Comparison of ENCODE assay signal across 17 mouse cellular contexts in genomic region chr7:64239138-64239805, GRCm38 (mm10). TPM values are rescaled to one million over a fixed set of nuclear protein-coding genes. Genes with fewer than 3 reads are reported as not detected.
A peak's percentile ranks its signal among the peaks of the same experiment; 100 is the strongest.
DNase-seq lines count a peak whose midpoint lies in the region; ATAC-seq and TF ChIP-seq lines count a peak whose summit lies in the region.
"Had no signal": no experiment of that assay in that cellular context is flagged by ENCODE, and none has a peak within 500 bp of the region (broad histone marks: within the 10 kb centered on the region; RNA-seq: fewer than 3 reads in every experiment).

No protein-coding gene starts in this region.

- peak overlapping the region; percentile 63 for H3K27ac ChIP-seq in gastrocnemius, adult 2 months
- no peak overlapping the region for H3K27ac ChIP-seq in midbrain, embryonic 11.5 days (ENCODE audit: low read depth, low read length)
- H3K27ac ChIP-seq in midbrain, embryonic 14.5 days (replicated peaks; ENCODE audit: low read depth, low read length), result no peak overlapping the region
- peak overlapping the region; percentile 45; the same call in 1 of the 2 replicates for H3K27ac ChIP-seq in embryonic facial prominence, embryonic 13.5 days
- H3K27ac ChIP-seq in forebrain, embryonic 12.5 days, result no peak overlapping the region
- H3K27ac ChIP-seq: embryonic facial prominence, embryonic 12.5 days; heart, embryonic 10.5 days; hindbrain, embryonic 12.5 days had no signal

- no peak overlapping the region for H3K4me3 ChIP-seq in gastrocnemius, adult 2 months
- H3K4me3 ChIP-seq in midbrain, embryonic 11.5 days (ENCODE audit: low read depth, low read length), result no peak overlapping the region
- H3K4me3 ChIP-seq in midbrain, embryonic 14.5 days (replicated peaks; ENCODE audit: low read depth, low read length), result no peak overlapping the region
- no peak overlapping the region for H3K4me3 ChIP-seq in embryonic facial prominence, embryonic 13.5 days
- H3K4me3 ChIP-seq in myocyte, result no peak overlapping the region
- no peak overlapping the region for H3K4me3 ChIP-seq in forebrain, embryonic 12.5 days (replicated peaks)
- H3K4me3 ChIP-seq: embryonic facial prominence, embryonic 12.5 days; heart, embryonic 10.5 days; hindbrain, embryonic 12.5 days had no signal

- no peak for TF ChIP-seq POLR2A in myocyte (IDR thresholded peaks at IDR 0.05; ENCODE audit: insufficient read length, low read depth)

- H3K36me3 ChIP-seq in midbrain, embryonic 11.5 days (ENCODE audit: control insufficient read depth, insufficient read depth, low read length), result no peaks in the 10 kb centered on the region
- H3K36me3 ChIP-seq in midbrain, embryonic 14.5 days (ENCODE audit: control insufficient read depth, insufficient read depth, low read length), result no peaks in the 10 kb centered on the region
- H3K36me3 ChIP-seq in embryonic facial prominence, embryonic 13.5 days, result no peaks in the 10 kb centered on the region
- no peaks in the 10 kb centered on the region for H3K36me3 ChIP-seq in myocyte (ENCODE audit: control insufficient read depth, insufficient read depth)
- no peaks in the 10 kb centered on the region for H3K36me3 ChIP-seq in forebrain, embryonic 12.5 days (replicated peaks)
- H3K36me3 ChIP-seq: embryonic facial prominence, embryonic 12.5 days; heart, embryonic 10.5 days; hindbrain, embryonic 12.5 days had no signal

- DNase-seq in gastrocnemius, adult 2 months, result no peak
- DNase-seq in gastrocnemius, adult 18-20 months (ENCODE audit: low spot score), result no peak
- DNase-seq in midbrain, embryonic 11.5 days (ENCODE audit: low spot score, missing footprints), result peak; percentile 10
- no peak for DNase-seq in midbrain, embryonic 14.5 days
- DNase-seq in spleen, postnatal 10 days (ENCODE audit: low spot score in 2 of 2), result no peak
- DNase-seq: adrenal gland, postnatal 10 days; gastrocnemius, postnatal 36 days; heart, postnatal 4 days had no signal

- H3K27me3 ChIP-seq in midbrain, embryonic 11.5 days (ENCODE audit: control insufficient read depth, insufficient read depth, low read length), result no peaks in the 10 kb centered on the region
- no peaks in the 10 kb centered on the region for H3K27me3 ChIP-seq in midbrain, embryonic 14.5 days (ENCODE audit: control insufficient read depth, insufficient read depth, low read length)
- no peaks in the 10 kb centered on the region for H3K27me3 ChIP-seq in embryonic facial prominence, embryonic 13.5 days
- H3K27me3 ChIP-seq in myocyte (ENCODE audit: control insufficient read depth, insufficient read depth, insufficient read length), result no peaks in the 10 kb centered on the region
- H3K27me3 ChIP-seq in forebrain, embryonic 12.5 days, result no peaks in the 10 kb centered on the region
- H3K27me3 ChIP-seq: embryonic facial prominence, embryonic 12.5 days; hindbrain, embryonic 12.5 days had no signal

- no peak for ATAC-seq in midbrain, embryonic 11.5 days (ENCODE audit: low FRiP score)
- no peak for ATAC-seq in midbrain, embryonic 14.5 days (ENCODE audit: low FRiP score, low TSS enrichment)
- no peak for ATAC-seq in embryonic facial prominence, embryonic 13.5 days (ENCODE audit: insufficient number of reproducible peaks, insufficient read depth, low FRiP score, low TSS enrichment, low read depth)
- no peak for ATAC-seq in forebrain, embryonic 12.5 days (ENCODE audit: low FRiP score)
- ATAC-seq: forebrain, embryonic 16.5 days; hindbrain, embryonic 16.5 days; inflammation-experienced regulatory T-cells, adult 6 months had no signal

- no peak overlapping the region for H3K4me2 ChIP-seq in midbrain, embryonic 11.5 days
- no peak overlapping the region for H3K4me2 ChIP-seq in midbrain, embryonic 14.5 days (ENCODE audit: low read length)
- no peak overlapping the region for H3K4me2 ChIP-seq in embryonic facial prominence, embryonic 13.5 days
- H3K4me2 ChIP-seq in myocyte (ENCODE audit: low read depth), result peak overlapping the region; percentile 60
- no peak overlapping the region for H3K4me2 ChIP-seq in forebrain, embryonic 12.5 days
- H3K4me2 ChIP-seq: embryonic facial prominence, embryonic 12.5 days; hindbrain, embryonic 12.5 days had no signal

- no peak overlapping the region for H3K9ac ChIP-seq in midbrain, embryonic 11.5 days (ENCODE audit: low read length)
- no peak overlapping the region for H3K9ac ChIP-seq in midbrain, embryonic 14.5 days (replicated peaks; ENCODE audit: low read length)
- H3K9ac ChIP-seq in embryonic facial prominence, embryonic 13.5 days, result no peak overlapping the region
- no peak overlapping the region for H3K9ac ChIP-seq in forebrain, embryonic 12.5 days
- H3K9ac ChIP-seq: embryonic facial prominence, embryonic 12.5 days; hindbrain, embryonic 12.5 days had no signal

- H3ac ChIP-seq in myocyte (ENCODE audit: control insufficient read depth, insufficient read length), result no peak overlapping the region

- H3K79me2 ChIP-seq in myocyte (ENCODE audit: control insufficient read depth, insufficient read depth), result no peaks in the 10 kb centered on the region

- TF ChIP-seq CTCF in gastrocnemius, adult 2 months (IDR thresholded peaks at IDR 0.05), result no peak

- 89% methylated on average over 9 of the region's 9 CpGs for WGBS in midbrain, embryonic 11.5 days
- WGBS in midbrain, embryonic 14.5 days, result 86% methylated on average over 9 of the region's 9 CpGs
- WGBS in embryonic facial prominence, embryonic 13.5 days, result 83% methylated on average over 9 of the region's 9 CpGs
- WGBS in forebrain, embryonic 12.5 days, result 86% methylated on average over 9 of the region's 9 CpGs

- intact Hi-C loops in gastrocnemius, adult 2 months (cut with DNase I), result no loop called here

- H3K9me3 ChIP-seq in midbrain, embryonic 11.5 days (ENCODE audit: control insufficient read depth, low read length), result no peaks in the 10 kb centered on the region
- H3K9me3 ChIP-seq in midbrain, embryonic 14.5 days (ENCODE audit: control insufficient read depth, low read length), result no peaks in the 10 kb centered on the region
- H3K9me3 ChIP-seq in embryonic facial prominence, embryonic 13.5 days, result no peaks in the 10 kb centered on the region
- no peaks in the 10 kb centered on the region for H3K9me3 ChIP-seq in forebrain, embryonic 12.5 days
- H3K9me3 ChIP-seq: embryonic facial prominence, embryonic 12.5 days; heart, embryonic 10.5 days; hindbrain, embryonic 12.5 days had no signal

- no peaks in the 10 kb centered on the region for H3K4me1 ChIP-seq in midbrain, embryonic 11.5 days (ENCODE audit: control insufficient read depth, insufficient read depth, low read length)
- no peaks in the 10 kb centered on the region for H3K4me1 ChIP-seq in midbrain, embryonic 14.5 days (ENCODE audit: control insufficient read depth, insufficient read depth, low read length)
- peaks cover 23% of the 10 kb centered on the region for H3K4me1 ChIP-seq in embryonic facial prominence, embryonic 13.5 days
- H3K4me1 ChIP-seq in forebrain, embryonic 12.5 days, result peaks cover 3% of the 10 kb centered on the region; the same call in 1 of the 2 replicates
- H3K4me1 ChIP-seq: heart, embryonic 10.5 days; hindbrain, embryonic 12.5 days had no signal

TF ChIP-seq in myocyte, 11 proteins besides CTCF, POLR2A, EP300 and RAD21:
- no peak for TF ChIP-seq REST (IDR thresholded peaks at IDR 0.05; ENCODE audit: insufficient read depth, insufficient read length)
- no peak for TF ChIP-seq MAX (IDR thresholded peaks at IDR 0.05; ENCODE audit: low read depth)
- TF ChIP-seq TCF3 (IDR thresholded peaks at IDR 0.05; ENCODE audit: insufficient read length, low read depth), result no peak
- peak in 2 of 3 experiments; percentile 34 to 59 for TF ChIP-seq MYOG (IDR thresholded peaks at IDR 0.05; ENCODE audit: control insufficient read depth in 1 of 3, insufficient read depth in 1 of 3, insufficient read length in 2 of 3, low read depth in 2 of 3)
- TF ChIP-seq TCF12 (IDR thresholded peaks at IDR 0.05; ENCODE audit: insufficient read depth, poor library complexity, severe bottlenecking), result no peak
- TF ChIP-seq USF1 (IDR thresholded peaks at IDR 0.05; ENCODE audit: low read depth), result no peak
- no peak for TF ChIP-seq SRF (IDR thresholded peaks at IDR 0.05; ENCODE audit: control insufficient read depth, insufficient read length, low read depth)
- TF ChIP-seq CEBPB (IDR thresholded peaks at IDR 0.05; ENCODE audit: insufficient read depth, poor library complexity, severe bottlenecking), result 0 out of 2 replicates have a peak, but pooled peaks have one; percentile 2
- peak in 2 of 3 experiments; percentile 22 to 70 for TF ChIP-seq MYOD1 (IDR thresholded peaks at IDR 0.05; ENCODE audit: control insufficient read depth in 1 of 3, insufficient read length in 2 of 3, low read depth in 2 of 3)

RNA-seq across cellular contexts. Expression of gene Mtmr10, which starts 48.2 kb away (rescaled TPM):
- total RNA-seq in gastrocnemius, adult 2 months (2021), result 10 to 100 TPM; 19.6 to 28.7 TPM
- total RNA-seq in gastrocnemius, adult 18-20 months (2021), result 10 to 100 TPM; 17.3 to 19.0 TPM
- polyA plus RNA-seq in midbrain, embryonic 11.5 days (2014; fragmentation: Nextera tagmentation; extraction: Ambion mirVana), result 17.7 and 17.8 TPM in 2 replicates
- polyA plus RNA-seq in midbrain, embryonic 14.5 days (2014; fragmentation: Nextera tagmentation; extraction: Ambion mirVana), result 7.5 and 13.1 TPM in 2 replicates
- polyA plus RNA-seq in embryonic facial prominence, embryonic 13.5 days (2015; fragmentation: Nextera tagmentation; extraction: Ambion mirVana), result 13.6 and 14.5 TPM in 2 replicates
- polyA plus RNA-seq in myocyte (2012; fragmentation: generic; extraction: Trizol), result 5.6 TPM
- polyA plus RNA-seq in forebrain, embryonic 12.5 days (2016; fragmentation: Nextera tagmentation; extraction: Ambion mirVana), result 12.3 and 12.4 TPM in 2 replicates

Comparison
In these comparisons a context has a peak if more than half of its experiments do, and no peak if none do; other contexts are left out.
1. H3K27ac ChIP-seq: peak in gastrocnemius, adult 2 months (single experiment) and embryonic facial prominence, embryonic 13.5 days (single experiment); none in midbrain, embryonic 11.5 days (single experiment), midbrain, embryonic 14.5 days (single experiment) and forebrain, embryonic 12.5 days (single experiment).